Mouse (Mus musculus) MEL-GATA-1-ER (cell line): ENCODE data around the gene Foxp3.
A peak's percentile ranks its signal among the peaks of the same experiment; 100 is the strongest.

Source experiments
- DNase-seq: peaks from one replicate; pipeline ENCODE4 v3.0.0-alpha.2; 2012; ENCODE audit warnings: low read depth; ENCODE audit errors: extremely low read depth

Gene Foxp3

GRCm38 (mm10) chrX:7610536-7611258, 37.3 kb downstream of the Foxp3 start:
- no peak for DNase-seq

- no peak for DNase-seq
Measured at GRCm38 (mm10) chrX:7617889-7618551, 44.6 kb downstream of the Foxp3 start.

DNA sequence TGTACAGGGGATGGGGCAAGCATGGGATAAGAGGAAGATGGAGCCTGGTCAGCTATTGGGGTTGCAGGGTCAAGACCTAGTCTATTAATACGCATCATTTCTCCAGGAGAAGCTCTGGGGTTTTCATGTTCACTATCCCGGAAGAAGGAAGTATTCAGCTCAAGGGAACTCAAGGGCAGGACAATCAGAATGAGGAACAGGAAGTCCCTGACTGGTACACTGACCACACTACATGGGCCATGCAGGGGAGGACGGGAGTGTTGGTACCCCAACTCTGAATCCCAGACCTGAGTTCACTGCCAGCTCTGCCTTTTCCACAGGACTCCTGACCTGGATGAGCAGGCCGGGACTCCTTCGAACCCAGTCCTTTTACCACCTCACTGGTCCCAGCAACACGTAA, 59.1 kb downstream of the Foxp3 start:
- no peak for DNase-seq

GRCm38 (mm10) chrX:7635101-7635500, 61.7 kb downstream of the Foxp3 start:
- no peak for DNase-seq

GRCm38 (mm10) chrX:7638401-7639091, 65.1 kb downstream of the Foxp3 start, which contains the start of gene Syp:
Syp (plus strand) TSS chrX:7638471.
- peak; percentile 71 for DNase-seq

DNA sequence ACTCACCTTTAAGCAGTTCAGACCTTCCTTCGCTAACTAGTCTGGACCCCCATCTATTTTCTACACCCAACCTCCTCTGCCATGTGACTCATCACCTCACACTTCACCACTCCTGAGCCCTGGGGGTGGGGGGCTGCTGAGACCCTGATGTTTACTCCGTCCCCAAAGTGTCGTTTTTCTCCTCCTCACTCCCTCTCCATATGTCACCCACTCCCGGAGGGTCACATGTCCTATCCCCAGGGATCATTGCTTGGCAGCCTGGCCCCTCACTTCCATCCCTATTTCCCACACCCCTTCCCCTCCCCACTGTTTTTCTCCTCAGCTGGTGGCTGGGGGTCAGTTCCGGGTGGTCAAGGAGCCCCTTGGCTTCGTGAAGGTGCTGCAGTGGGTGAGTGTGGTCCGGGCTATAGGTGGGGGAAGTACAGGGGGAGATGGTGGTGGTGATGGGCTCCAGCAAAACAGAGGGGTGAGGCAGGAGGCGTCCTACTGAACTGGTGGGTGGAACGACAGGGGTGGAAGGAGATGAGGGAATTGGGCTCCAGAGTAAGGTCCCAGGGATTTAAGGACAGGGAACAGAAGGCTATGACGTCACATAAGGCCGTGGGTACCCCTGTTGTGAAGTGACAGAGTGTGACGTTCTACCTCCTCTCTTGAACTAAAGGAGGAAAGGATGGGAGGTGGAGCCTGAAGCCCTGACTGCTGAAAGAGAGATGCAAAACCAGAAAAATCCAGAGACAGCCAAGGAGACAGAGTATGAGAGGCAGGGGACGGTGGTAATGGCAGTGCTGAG, 66.3 kb downstream of the Foxp3 start:
- DNase-seq = no peak

DNA sequence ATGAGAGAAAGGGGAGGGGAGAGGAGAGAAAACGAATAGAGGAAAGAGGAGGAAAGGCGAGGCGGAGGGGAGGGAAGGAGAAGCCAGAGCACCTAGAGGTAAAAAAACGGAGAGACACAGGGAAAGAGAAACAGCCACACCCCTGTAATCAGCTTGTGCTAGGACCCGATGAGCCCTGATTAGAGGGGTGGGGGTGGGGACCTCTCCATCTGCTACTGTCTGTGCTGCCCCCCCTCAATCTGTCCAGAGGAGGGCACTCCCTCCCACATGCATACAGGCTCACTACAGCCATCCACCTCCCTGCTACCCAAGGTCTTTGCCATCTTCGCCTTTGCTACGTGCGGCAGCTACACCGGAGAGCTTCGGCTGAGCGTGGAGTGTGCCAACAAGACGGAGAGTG, 67.3 kb downstream of the Foxp3 start:
- no peak for DNase-seq
